10 mouse cellular contexts compared by ENCODE assay signal in genomic region chr4:140421926-140422585, GRCm38 (mm10).
DNase-seq lines count a peak whose midpoint lies in the region; ATAC-seq and TF ChIP-seq lines count a peak whose summit lies in the region.
"Had no signal": no experiment of that assay in that cellular context is flagged by ENCODE, and none has a peak within 500 bp of the region (broad histone marks: within the 10 kb centered on the region; RNA-seq: fewer than 3 reads in every experiment).

No protein-coding gene starts in this region.

- DNase-seq in gastrocnemius, adult 18-20 months (ENCODE audit: low spot score), result peak; percentile 41
- no peak for DNase-seq in gastrocnemius, postnatal 10 days
- peak; percentile 25 for DNase-seq in 3T3-L1 (ENCODE audit: low read depth, low spot score)
- peak; percentile 16 to 32 for DNase-seq in gastrocnemius, postnatal 36 days
- DNase-seq in kidney, postnatal 25 days, result peak; percentile 70 to 85
- DNase-seq in layer of hippocampus, adult 2 months (ENCODE audit: low spot score in 2 of 2), result no peak
- DNase-seq in right cerebral cortex, postnatal 4 days, result no peak

- H3K4me3 ChIP-seq in layer of hippocampus, adult 2 months, result no peak overlapping the region
- H3K4me3 ChIP-seq: midbrain, embryonic 15.5 days had no signal

- H3K27ac ChIP-seq in layer of hippocampus, adult 2 months, result no peak overlapping the region
- H3K27ac ChIP-seq: midbrain, embryonic 15.5 days had no signal

- no peak for TF ChIP-seq CTCF in layer of hippocampus, adult 2 months (conservative IDR thresholded peaks at IDR 0.05)

- no peak for ATAC-seq in frontal cortex, adult (ENCODE audit: low TSS enrichment)
- ATAC-seq: inflammation-experienced regulatory T-cells, adult 6 months; midbrain, embryonic 15.5 days had no signal

- intact Hi-C loops in gastrocnemius, postnatal 36 days (cut with DNase I), result no loop called here

Comparison
In these comparisons a context has a peak if more than half of its experiments do, and no peak if none do; other contexts are left out.
1. DNase-seq: peak in gastrocnemius, adult 18-20 months (single experiment), 3T3-L1 (single experiment), gastrocnemius, postnatal 36 days (2 of 2) and kidney, postnatal 25 days (2 of 2); none in gastrocnemius, postnatal 10 days (single experiment), layer of hippocampus, adult 2 months (0 of 2) and right cerebral cortex, postnatal 4 days (single experiment).